ENCODE assay signal across 24 mouse cellular contexts in genomic region chr16:34664553-34664952, GRCm38 (mm10). TPM values are rescaled to one million over a fixed set of nuclear protein-coding genes. Genes with fewer than 3 reads are reported as not detected.
"Had no signal": no experiment of that assay in that cellular context is flagged by ENCODE, and none has a peak within 500 bp of the region (broad histone marks: within the 10 kb centered on the region; RNA-seq: fewer than 3 reads in every experiment).

No protein-coding gene starts in this region.

- H3K9me3 ChIP-seq: neural tube, embryonic 13.5 days; neural tube, embryonic 15.5 days; stomach, embryonic 15.5 days had no signal

- H3K4me2 ChIP-seq: neural tube, embryonic 13.5 days; neural tube, embryonic 15.5 days; stomach, embryonic 15.5 days had no signal

- H3K9ac ChIP-seq: neural tube, embryonic 13.5 days; neural tube, embryonic 15.5 days; stomach, embryonic 15.5 days had no signal

- H3K27ac ChIP-seq: neural tube, embryonic 13.5 days; neural tube, embryonic 15.5 days; stomach, embryonic 15.5 days; stomach, postnatal 0 days had no signal

- DNase-seq: retina, postnatal 1 day; right cerebral cortex, adult 18-20 months; right cerebral cortex, postnatal 14 days; right cerebral cortex, postnatal 25 days; right cerebral cortex, postnatal 4 days; spleen, adult 18-20 months; thymus, adult 18-20 months; thymus, adult 2 months; thymus, postnatal 14 days; thymus, postnatal 25 days; thymus, postnatal 36 days; thymus, postnatal 4 days had no signal

- H3K36me3 ChIP-seq: neural tube, embryonic 13.5 days; neural tube, embryonic 15.5 days; stomach, embryonic 15.5 days had no signal

- H3K4me3 ChIP-seq: neural tube, embryonic 13.5 days; neural tube, embryonic 15.5 days; stomach, embryonic 15.5 days had no signal

- H3K4me1 ChIP-seq: stomach, embryonic 15.5 days had no signal

RNA-seq across cellular contexts. Expression of gene Ropn1, which starts 14.8 kb away (rescaled TPM):
- total RNA-seq: neutrophil, adult 5-6 weeks had no signal
- polyA plus RNA-seq: neural tube, embryonic 13.5 days; neural tube, embryonic 14.5 days; neural tube, embryonic 15.5 days; small intestine, adult 2 months; spleen, adult 2 months; stomach, embryonic 14.5 days; stomach, embryonic 15.5 days; stomach, embryonic 16.5 days; stomach, postnatal 0 days; thymus, adult 2 months; thymus, postnatal 0 days; urinary bladder, adult 2 months had no signal
